In genomic region chr12:67722033-67722800, GRCm38 (mm10) we compare ENCODE assay signal across 16 mouse cellular contexts.
"Had no signal": no experiment of that assay in that cellular context is flagged by ENCODE, and none has a peak within 500 bp of the region (broad histone marks: within the 10 kb centered on the region; RNA-seq: fewer than 3 reads in every experiment).

No protein-coding gene starts in this region.

- H3K4me1 ChIP-seq: limb, embryonic 10.5 days; limb, embryonic 13.5 days; liver, embryonic 12.5 days; liver, embryonic 15.5 days; midbrain, embryonic 10.5 days; midbrain, embryonic 13.5 days had no signal

- H3K36me3 ChIP-seq: limb, embryonic 10.5 days; limb, embryonic 13.5 days; liver, embryonic 12.5 days; liver, embryonic 15.5 days; midbrain, embryonic 10.5 days; midbrain, embryonic 13.5 days had no signal

- H3K9me3 ChIP-seq: limb, embryonic 10.5 days; limb, embryonic 13.5 days; liver, embryonic 12.5 days; liver, embryonic 15.5 days; midbrain, embryonic 10.5 days; midbrain, embryonic 13.5 days had no signal

- H3K27ac ChIP-seq: hindbrain, postnatal 0 days; limb, embryonic 10.5 days; limb, embryonic 13.5 days; liver, embryonic 12.5 days; liver, embryonic 15.5 days; midbrain, embryonic 10.5 days; midbrain, embryonic 13.5 days had no signal

- H3K9ac ChIP-seq: limb, embryonic 13.5 days; liver, embryonic 12.5 days; liver, embryonic 15.5 days; midbrain, embryonic 13.5 days had no signal

- H3K4me2 ChIP-seq: limb, embryonic 13.5 days; liver, embryonic 12.5 days; liver, embryonic 15.5 days; midbrain, embryonic 13.5 days had no signal

- DNase-seq: kidney, adult 18-20 months; kidney, adult 9 months; kidney, postnatal 14 days; kidney, postnatal 4 days; liver; thymus, adult 18-20 months; thymus, postnatal 36 days had no signal

- H3K4me3 ChIP-seq: limb, embryonic 10.5 days; limb, embryonic 13.5 days; liver, embryonic 12.5 days; liver, embryonic 15.5 days; midbrain, embryonic 10.5 days; midbrain, embryonic 13.5 days had no signal

- ATAC-seq: hindbrain, postnatal 0 days; inflammation-experienced regulatory T-cells, adult 6 months; liver, embryonic 12.5 days; midbrain, embryonic 13.5 days; midbrain, embryonic 16.5 days had no signal

- H3K27me3 ChIP-seq: limb, embryonic 13.5 days; liver, embryonic 12.5 days; liver, embryonic 15.5 days; midbrain, embryonic 13.5 days had no signal
